Mouse (Mus musculus): Measurements from ENCODE around the gene Mdga1. TPM values are rescaled to one million over a fixed set of nuclear protein-coding genes. Genes with fewer than 3 reads are reported as not detected.

The Mdga1 gene
- total and polyA plus RNA-seq, 3 experiments, result 0.05 TPM; not detected in 1

DNA sequence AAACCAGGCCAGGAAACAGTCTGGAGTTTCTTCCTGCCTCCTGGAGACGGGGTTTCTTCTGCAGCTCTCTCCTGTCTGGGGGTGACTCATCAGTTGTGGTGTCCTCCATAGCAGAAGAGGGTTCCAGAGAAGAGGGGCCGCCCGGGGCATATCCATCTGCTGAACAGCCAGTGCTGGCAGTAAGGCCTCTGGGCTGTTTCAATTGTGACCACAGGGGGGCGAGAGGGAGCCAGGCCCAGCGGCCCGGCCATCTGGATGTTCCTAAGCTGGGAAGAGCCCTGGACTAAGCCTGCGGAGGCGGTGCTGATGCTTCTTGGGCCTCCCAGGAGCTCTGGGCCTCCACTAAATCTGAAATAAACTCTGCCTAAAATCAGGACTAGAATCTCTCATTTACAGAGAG, 5.8 kb upstream of the Mdga1 start:
- Histone ChIP-seq H3K9me3 (replicated peaks) (no peaks in the 10 kb centered on the region), H3K4me1 (ENCODE audit: insufficient read depth, low read depth, low read length) (peaks cover 32% of the 10 kb centered on the region), H3K27me3 (ENCODE audit: insufficient read depth, low read length) (peaks cover 70% of the 10 kb centered on the region), H3K4me3 (ENCODE audit: low read depth, low read length) (no peak overlapping the region), H3K36me3 (replicated peaks) (no peaks in the 10 kb centered on the region)
- peak; percentile 65 for DNase-seq (ENCODE audit: low spot score)
- peak; percentile 60 for ATAC-seq (ENCODE audit: extremely low read depth, insufficient number of reproducible peaks, low FRiP score, poor library complexity, severe bottlenecking)
- TF ChIP-seq CTCF (IDR thresholded peaks at IDR 0.05; ENCODE audit: low read depth, low read length) (peak; percentile 41; the same call in 1 of the 2 replicates), POLR2AphosphoS5 (IDR thresholded peaks at IDR 0.05; ENCODE audit: insufficient replicate concordance, low read depth, low read length) (no peak)

DNA sequence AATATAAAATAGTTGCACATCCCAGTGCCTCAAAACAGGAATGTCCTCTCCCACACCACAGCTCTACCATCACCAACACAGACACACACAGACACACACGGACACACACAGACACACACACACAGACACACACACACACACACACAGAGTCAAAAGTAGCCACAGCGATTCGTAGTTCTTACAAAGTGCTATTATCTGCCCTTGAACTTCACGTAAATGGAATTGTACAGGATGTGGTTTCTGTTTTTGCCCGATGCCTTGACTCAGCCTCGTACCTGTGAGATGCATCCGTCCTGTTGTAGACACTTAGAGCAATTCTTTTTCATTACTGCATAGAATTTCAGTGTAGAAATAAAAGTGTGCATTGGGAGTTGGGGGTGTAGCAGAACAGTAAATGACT, 3.3 kb upstream of the Mdga1 start:
- no peaks in the 10 kb centered on the region for H3K36me3 ChIP-seq (replicated peaks)
- H3K4me3 ChIP-seq (ENCODE audit: low read depth, low read length), result no peak overlapping the region
- TF ChIP-seq GATA1 (IDR thresholded peaks at IDR 0.05; ENCODE audit: borderline replicate concordance, low read length) (no peak), POLR2AphosphoS5 (IDR thresholded peaks at IDR 0.05; ENCODE audit: insufficient replicate concordance, low read depth, low read length) (no peak), GATA2 (IDR thresholded peaks at IDR 0.05; ENCODE audit: borderline replicate concordance, low read depth, low read length) (no peak), CTCF (IDR thresholded peaks at IDR 0.05; ENCODE audit: low read depth, low read length) (no peak), TAL1 (conservative IDR thresholded peaks at IDR 0.05; ENCODE audit: low read depth, low read length) (no peak)
- H3K9me3 ChIP-seq (replicated peaks), result no peaks in the 10 kb centered on the region
- no peak for DNase-seq (ENCODE audit: low spot score)
- H3K27me3 ChIP-seq (ENCODE audit: insufficient read depth, low read length), result peaks cover 79% of the 10 kb centered on the region
- H3K4me1 ChIP-seq (ENCODE audit: insufficient read depth, low read depth, low read length), result peaks cover 15% of the 10 kb centered on the region
- ATAC-seq (ENCODE audit: extremely low read depth, insufficient number of reproducible peaks, low FRiP score, poor library complexity, severe bottlenecking), result no peak

DNA sequence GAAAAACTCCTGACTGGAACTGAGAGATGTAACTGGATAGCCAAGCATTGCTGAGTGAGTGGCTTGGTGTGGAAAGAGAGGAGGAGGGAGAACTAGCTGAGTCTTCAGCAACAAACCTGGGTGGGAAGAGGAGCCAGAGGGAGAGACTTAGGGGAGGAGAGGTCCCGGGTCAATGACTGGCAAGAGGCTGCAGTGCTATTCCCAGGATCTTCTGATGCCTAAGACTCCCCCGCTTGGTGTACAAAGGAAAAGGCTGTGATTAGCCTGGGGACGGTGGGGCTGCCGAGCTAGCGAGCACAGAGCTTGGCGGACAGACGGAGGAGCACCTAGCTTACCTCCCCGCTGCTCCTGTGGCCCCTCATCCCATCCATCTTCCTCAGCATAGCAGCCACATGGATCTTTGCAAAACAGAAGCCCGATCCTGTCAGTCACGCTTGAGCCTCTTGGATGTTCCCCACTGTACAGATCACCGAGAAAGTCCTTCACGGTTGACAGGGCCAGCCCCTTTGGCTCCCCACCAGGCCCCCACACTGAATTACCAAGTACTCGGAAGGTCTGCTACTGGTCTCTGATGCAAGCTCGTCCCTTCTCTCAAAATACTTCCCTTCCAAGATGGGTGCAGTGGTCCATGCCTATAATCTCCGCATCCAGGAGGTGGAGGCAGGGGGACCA, 2.0 kb upstream of the Mdga1 start:
- no peak for DNase-seq (ENCODE audit: low spot score)
- Histone ChIP-seq H3K9me3 (replicated peaks) (no peaks in the 10 kb centered on the region), H3K36me3 (replicated peaks) (no peaks in the 10 kb centered on the region), H3K4me3 (ENCODE audit: low read depth, low read length) (no peak overlapping the region), H3K4me1 (ENCODE audit: insufficient read depth, low read depth, low read length) (peaks cover 15% of the 10 kb centered on the region), H3K27me3 (ENCODE audit: insufficient read depth, low read length) (peaks cover 75% of the 10 kb centered on the region)
- no peak for ATAC-seq (ENCODE audit: extremely low read depth, insufficient number of reproducible peaks, low FRiP score, poor library complexity, severe bottlenecking)
- no peak for TF ChIP-seq GATA2 (IDR thresholded peaks at IDR 0.05; ENCODE audit: borderline replicate concordance, low read depth, low read length)
- TF ChIP-seq CTCF (IDR thresholded peaks at IDR 0.05; ENCODE audit: low read depth, low read length), result no peak
- no peak for TF ChIP-seq GATA1 (IDR thresholded peaks at IDR 0.05; ENCODE audit: borderline replicate concordance, low read length)
- TF ChIP-seq POLR2AphosphoS5 (IDR thresholded peaks at IDR 0.05; ENCODE audit: insufficient replicate concordance, low read depth, low read length), result no peak
- no peak for TF ChIP-seq TAL1 (conservative IDR thresholded peaks at IDR 0.05; ENCODE audit: low read depth, low read length)

DNA sequence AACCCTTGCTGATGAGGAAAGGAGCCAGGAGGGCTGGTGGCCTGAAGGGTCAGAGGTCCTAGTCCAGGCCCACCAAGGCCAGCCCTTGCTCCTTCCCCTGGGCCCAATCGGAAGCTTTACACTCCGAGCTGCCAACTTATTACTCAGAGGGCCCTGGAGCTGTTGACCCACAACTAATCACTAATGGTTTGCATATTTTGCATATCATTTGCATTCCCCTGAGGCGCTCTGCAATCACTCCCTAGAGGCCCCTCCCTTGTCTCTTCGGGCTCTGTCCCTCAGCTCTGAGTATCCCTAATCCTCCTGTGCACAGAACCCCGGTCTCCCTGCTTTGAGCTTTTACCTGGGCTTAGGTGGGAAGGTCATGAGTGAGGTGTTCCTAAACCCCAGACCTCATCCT, 4.4 kb downstream of the Mdga1 start:
- no peaks in the 10 kb centered on the region for H3K9me3 ChIP-seq (replicated peaks)
- ATAC-seq (ENCODE audit: extremely low read depth, insufficient number of reproducible peaks, low FRiP score, poor library complexity, severe bottlenecking) (no peak), DNase-seq (ENCODE audit: low spot score) (no peak)
- peaks cover 67% of the 10 kb centered on the region for H3K27me3 ChIP-seq (ENCODE audit: insufficient read depth, low read length)
- H3K4me3 ChIP-seq (ENCODE audit: low read depth, low read length), result no peak overlapping the region
- peaks cover 5% of the 10 kb centered on the region; the same call in 1 of the 2 replicates for H3K4me1 ChIP-seq (ENCODE audit: insufficient read depth, low read depth, low read length)
- no peak for TF ChIP-seq CTCF (IDR thresholded peaks at IDR 0.05; ENCODE audit: low read depth, low read length)
- TF ChIP-seq GATA1 (IDR thresholded peaks at IDR 0.05; ENCODE audit: borderline replicate concordance, low read length), result no peak
- no peak for TF ChIP-seq POLR2AphosphoS5 (IDR thresholded peaks at IDR 0.05; ENCODE audit: insufficient replicate concordance, low read depth, low read length)
- TF ChIP-seq TAL1 (conservative IDR thresholded peaks at IDR 0.05; ENCODE audit: low read depth, low read length), result no peak
- TF ChIP-seq GATA2 (IDR thresholded peaks at IDR 0.05; ENCODE audit: borderline replicate concordance, low read depth, low read length), result no peak
- H3K36me3 ChIP-seq (replicated peaks), result no peaks in the 10 kb centered on the region

DNA sequence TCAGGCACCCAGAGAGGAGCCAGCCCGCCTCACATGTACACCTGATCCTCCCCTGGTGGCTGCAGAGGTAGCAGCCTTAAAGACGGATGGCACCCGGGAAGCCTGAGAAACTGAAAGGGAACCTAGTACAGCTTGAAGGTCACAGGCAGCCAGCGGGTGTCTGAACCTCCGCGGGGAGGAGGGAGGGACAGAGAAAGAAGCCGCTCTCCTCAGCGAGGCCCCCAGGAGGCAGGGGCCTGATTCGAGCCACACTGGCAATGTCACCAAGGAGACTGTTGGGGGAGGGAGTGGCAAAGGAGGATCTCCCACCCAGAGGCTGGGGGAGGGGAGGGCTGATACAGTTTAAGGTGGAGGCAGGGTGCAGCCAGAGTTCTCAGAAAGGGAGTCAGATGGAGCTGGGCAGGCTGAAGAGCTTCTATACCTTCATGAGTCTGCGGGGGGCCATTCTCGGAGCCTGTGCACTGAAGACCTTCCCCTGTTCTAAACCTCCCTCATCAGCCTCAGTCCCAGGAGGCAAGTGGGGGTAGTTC, 6.1 kb downstream of the Mdga1 start:
- DNase-seq (ENCODE audit: low spot score) (no peak), ATAC-seq (ENCODE audit: extremely low read depth, insufficient number of reproducible peaks, low FRiP score, poor library complexity, severe bottlenecking) (no peak)
- peaks cover 53% of the 10 kb centered on the region for H3K27me3 ChIP-seq (ENCODE audit: insufficient read depth, low read length)
- H3K4me1 ChIP-seq (ENCODE audit: insufficient read depth, low read depth, low read length), result peaks cover 5% of the 10 kb centered on the region; the same call in 1 of the 2 replicates
- H3K4me3 ChIP-seq (ENCODE audit: low read depth, low read length), result peak overlapping the region; percentile 14; the same call in 1 of the 2 replicates
- H3K9me3 ChIP-seq (replicated peaks), result no peaks in the 10 kb centered on the region; the same call in 1 of the 2 replicates
- TF ChIP-seq POLR2AphosphoS5 (IDR thresholded peaks at IDR 0.05; ENCODE audit: insufficient replicate concordance, low read depth, low read length) (no peak), TAL1 (conservative IDR thresholded peaks at IDR 0.05; ENCODE audit: low read depth, low read length) (no peak), GATA2 (IDR thresholded peaks at IDR 0.05; ENCODE audit: borderline replicate concordance, low read depth, low read length) (no peak), CTCF (IDR thresholded peaks at IDR 0.05; ENCODE audit: low read depth, low read length) (no peak), GATA1 (IDR thresholded peaks at IDR 0.05; ENCODE audit: borderline replicate concordance, low read length) (no peak)
- no peaks in the 10 kb centered on the region for H3K36me3 ChIP-seq (replicated peaks)

DNA sequence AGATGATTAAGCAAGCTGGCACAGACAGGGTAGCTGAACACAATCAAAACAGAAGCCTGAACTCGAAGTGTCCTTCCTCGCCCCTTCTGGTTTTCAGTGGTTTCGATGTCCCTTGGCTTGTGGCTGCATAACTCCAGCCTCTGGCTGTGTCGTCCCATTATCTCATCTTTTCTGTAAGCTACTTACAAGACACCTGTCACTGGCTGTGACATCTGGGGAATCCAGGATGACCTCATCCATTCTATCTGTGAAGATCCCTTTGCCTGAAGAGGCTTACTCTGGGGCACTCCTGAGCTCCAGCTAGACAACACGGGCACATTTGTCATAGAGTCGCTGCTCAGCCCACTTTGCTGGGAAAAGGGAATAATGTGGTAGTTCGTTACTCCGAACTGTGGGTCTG, 14.0 kb downstream of the Mdga1 start:
- Histone ChIP-seq H3K36me3 (replicated peaks) (no peaks in the 10 kb centered on the region), H3K4me3 (ENCODE audit: low read depth, low read length) (no peak overlapping the region), H3K27me3 (ENCODE audit: insufficient read depth, low read length) (peaks cover 18% of the 10 kb centered on the region), H3K9me3 (replicated peaks) (no peaks in the 10 kb centered on the region; the same call in 1 of the 2 replicates), H3K4me1 (ENCODE audit: insufficient read depth, low read depth, low read length) (no peaks in the 10 kb centered on the region)
- DNase-seq (ENCODE audit: low spot score) (no peak), ATAC-seq (ENCODE audit: extremely low read depth, insufficient number of reproducible peaks, low FRiP score, poor library complexity, severe bottlenecking) (no peak)
- TF ChIP-seq GATA2 (IDR thresholded peaks at IDR 0.05; ENCODE audit: borderline replicate concordance, low read depth, low read length), result no peak
- TF ChIP-seq GATA1 (IDR thresholded peaks at IDR 0.05; ENCODE audit: borderline replicate concordance, low read length), result no peak
- TF ChIP-seq TAL1 (conservative IDR thresholded peaks at IDR 0.05; ENCODE audit: low read depth, low read length), result no peak
- no peak for TF ChIP-seq POLR2AphosphoS5 (IDR thresholded peaks at IDR 0.05; ENCODE audit: insufficient replicate concordance, low read depth, low read length)
- TF ChIP-seq CTCF (IDR thresholded peaks at IDR 0.05; ENCODE audit: low read depth, low read length), result no peak
